Mouse (Mus musculus): ENCODE results near the gene Trub1.

DNA sequence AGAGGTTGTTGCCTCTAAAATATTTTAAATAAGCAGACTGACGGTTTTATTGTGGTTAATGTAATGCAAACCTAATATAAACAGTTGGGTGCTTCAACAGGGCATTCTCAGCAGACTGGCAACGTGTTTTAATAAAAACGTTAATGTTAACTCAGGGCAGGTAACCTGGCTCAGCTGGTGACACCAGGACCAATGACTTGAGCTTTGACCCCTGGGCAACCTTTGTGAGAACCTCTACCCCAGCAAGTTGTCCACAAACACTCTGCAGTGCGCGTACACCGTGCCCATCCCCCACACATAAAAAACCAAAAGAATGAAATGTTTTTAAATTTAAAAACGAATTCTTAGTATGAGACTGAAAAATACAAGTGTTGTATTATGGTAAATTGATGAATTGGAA, 36.8 kb downstream of the Trub1 start:
- TF ChIP-seq GATA1 (IDR thresholded peaks at IDR 0.05; ENCODE audit: borderline replicate concordance, low read length), result no peak
- no peak for TF ChIP-seq FLI1 (IDR thresholded peaks at IDR 0.05; ENCODE audit: low read length)

Measured in megakaryocyte, embryonic 14.5 days (primary cell).